Mouse (Mus musculus): Measurements from ENCODE around the gene Ccdc33. TPM values are rescaled to one million over a fixed set of nuclear protein-coding genes. Genes with fewer than 3 reads are reported as not detected.

Ccdc33 gene
- polyA plus RNA-seq, 1 experiment from 2014 or later: not detected

GRCm38 (mm10) chr9:58016962-58017361 lies 101.7 kb downstream of the Ccdc33 start:
- no peaks in the 10 kb centered on the region for H3K9me3 ChIP-seq (ENCODE audit: control insufficient read depth, low read depth, low read length)
- no peak overlapping the region for H3K27ac ChIP-seq (ENCODE audit: low read length)
- no peaks in the 10 kb centered on the region for H3K4me1 ChIP-seq (ENCODE audit: control insufficient read depth, insufficient read depth, low read length)
- H3K27me3 ChIP-seq (ENCODE audit: control insufficient read depth, insufficient read depth, low read length): no peaks in the 10 kb centered on the region
- no peak overlapping the region for H3K4me2 ChIP-seq (replicated peaks; ENCODE audit: low read depth, low read length)
- H3K36me3 ChIP-seq (ENCODE audit: control insufficient read depth, insufficient read depth, low read length): no peaks in the 10 kb centered on the region
- H3K9ac ChIP-seq (replicated peaks; ENCODE audit: low read depth, low read length): no peak overlapping the region
- no peak overlapping the region for H3K4me3 ChIP-seq (ENCODE audit: low read depth, low read length)
- WGBS: 72% methylated on average over 3 of the region's 3 CpGs
- ATAC-seq (ENCODE audit: insufficient number of reproducible peaks, insufficient read depth, low FRiP score, low read depth): no peak

- 86% methylated on average over 6 of the region's 6 CpGs for WGBS
These were observed 102.8 kb downstream of the Ccdc33 start for GRCm38 (mm10) chr9:58015856-58016255.

GRCm38 (mm10) chr9:58014393-58015160 lies 104.0 kb downstream of the Ccdc33 start:
- 50% methylated on average over 8 of the region's 8 CpGs for WGBS
- Histone ChIP-seq H3K9me3 (ENCODE audit: control insufficient read depth, low read depth, low read length) (no peaks in the 10 kb centered on the region), H3K4me1 (ENCODE audit: control insufficient read depth, insufficient read depth, low read length) (no peaks in the 10 kb centered on the region), H3K27ac (ENCODE audit: low read length) (no peak overlapping the region), H3K36me3 (ENCODE audit: control insufficient read depth, insufficient read depth, low read length) (no peaks in the 10 kb centered on the region), H3K9ac (replicated peaks; ENCODE audit: low read depth, low read length) (no peak overlapping the region), H3K27me3 (ENCODE audit: control insufficient read depth, insufficient read depth, low read length) (no peaks in the 10 kb centered on the region), H3K4me3 (ENCODE audit: low read depth, low read length) (no peak overlapping the region), H3K4me2 (replicated peaks; ENCODE audit: low read depth, low read length) (no peak overlapping the region)
- ATAC-seq (ENCODE audit: insufficient number of reproducible peaks, insufficient read depth, low FRiP score, low read depth): no peak

More at GRCm38 (mm10) chr9:58015856-58016255, 102.8 kb downstream of the Ccdc33 start:
- Histone ChIP-seq H3K4me2 (replicated peaks; ENCODE audit: low read depth, low read length) (no peak overlapping the region), H3K4me1 (ENCODE audit: control insufficient read depth, insufficient read depth, low read length) (no peaks in the 10 kb centered on the region), H3K27ac (ENCODE audit: low read length) (no peak overlapping the region), H3K4me3 (ENCODE audit: low read depth, low read length) (no peak overlapping the region), H3K9me3 (ENCODE audit: control insufficient read depth, low read depth, low read length) (no peaks in the 10 kb centered on the region), H3K9ac (replicated peaks; ENCODE audit: low read depth, low read length) (no peak overlapping the region), H3K36me3 (ENCODE audit: control insufficient read depth, insufficient read depth, low read length) (no peaks in the 10 kb centered on the region), H3K27me3 (ENCODE audit: control insufficient read depth, insufficient read depth, low read length) (no peaks in the 10 kb centered on the region)
- no peak for ATAC-seq (ENCODE audit: insufficient number of reproducible peaks, insufficient read depth, low FRiP score, low read depth)

- H3K36me3 ChIP-seq (ENCODE audit: control insufficient read depth, insufficient read depth, low read length): no peaks in the 10 kb centered on the region
- no peak overlapping the region for H3K4me3 ChIP-seq (ENCODE audit: low read depth, low read length)
- no peaks in the 10 kb centered on the region for H3K27me3 ChIP-seq (ENCODE audit: control insufficient read depth, insufficient read depth, low read length)
- H3K9me3 ChIP-seq (ENCODE audit: control insufficient read depth, low read depth, low read length): no peaks in the 10 kb centered on the region
- no peak for ATAC-seq (ENCODE audit: insufficient number of reproducible peaks, insufficient read depth, low FRiP score, low read depth)
- no peak overlapping the region for H3K27ac ChIP-seq (ENCODE audit: low read length)
- H3K4me1 ChIP-seq (ENCODE audit: control insufficient read depth, insufficient read depth, low read length): 0 out of 2 replicates have a peak, but pooled peaks cover 4% of the 10 kb centered on the region
- WGBS: 63% methylated on average over 2 of the region's 2 CpGs
- no peak overlapping the region for H3K4me2 ChIP-seq (replicated peaks; ENCODE audit: low read depth, low read length)
- H3K9ac ChIP-seq (replicated peaks; ENCODE audit: low read depth, low read length): no peak overlapping the region
These were observed 105.7 kb downstream of the Ccdc33 start for GRCm38 (mm10) chr9:58012935-58013334.

GRCm38 (mm10) chr9:58012486-58012885 lies 106.1 kb downstream of the Ccdc33 start:
- Histone ChIP-seq H3K27ac (ENCODE audit: low read length) (no peak overlapping the region), H3K4me3 (ENCODE audit: low read depth, low read length) (no peak overlapping the region), H3K27me3 (ENCODE audit: control insufficient read depth, insufficient read depth, low read length) (no peaks in the 10 kb centered on the region), H3K9me3 (ENCODE audit: control insufficient read depth, low read depth, low read length) (no peaks in the 10 kb centered on the region), H3K9ac (replicated peaks; ENCODE audit: low read depth, low read length) (no peak overlapping the region), H3K4me1 (ENCODE audit: control insufficient read depth, insufficient read depth, low read length) (0 out of 2 replicates have a peak, but pooled peaks cover 4% of the 10 kb centered on the region), H3K36me3 (ENCODE audit: control insufficient read depth, insufficient read depth, low read length) (no peaks in the 10 kb centered on the region), H3K4me2 (replicated peaks; ENCODE audit: low read depth, low read length) (no peak overlapping the region)
- WGBS: 66% methylated on average over 2 of the region's 2 CpGs
- ATAC-seq (ENCODE audit: insufficient number of reproducible peaks, insufficient read depth, low FRiP score, low read depth): no peak

GRCm38 (mm10) chr9:58011552-58011951 lies 107.1 kb downstream of the Ccdc33 start:
- H3K27me3 ChIP-seq (ENCODE audit: control insufficient read depth, insufficient read depth, low read length): no peaks in the 10 kb centered on the region
- WGBS: 67% methylated on average over 8 of the region's 8 CpGs

GRCm38 (mm10) chr9:58011027-58011426 lies 107.6 kb downstream of the Ccdc33 start:
- no peak overlapping the region for H3K9ac ChIP-seq (replicated peaks; ENCODE audit: low read depth, low read length)
- H3K36me3 ChIP-seq (ENCODE audit: control insufficient read depth, insufficient read depth, low read length): no peaks in the 10 kb centered on the region
- 38% methylated on average over 7 of the region's 7 CpGs for WGBS
- no peaks in the 10 kb centered on the region for H3K27me3 ChIP-seq (ENCODE audit: control insufficient read depth, insufficient read depth, low read length)
- no peak overlapping the region for H3K4me3 ChIP-seq (ENCODE audit: low read depth, low read length)
- ATAC-seq (ENCODE audit: insufficient number of reproducible peaks, insufficient read depth, low FRiP score, low read depth): no peak
- no peaks in the 10 kb centered on the region for H3K9me3 ChIP-seq (ENCODE audit: control insufficient read depth, low read depth, low read length)
- no peak overlapping the region for H3K4me2 ChIP-seq (replicated peaks; ENCODE audit: low read depth, low read length)
- H3K4me1 ChIP-seq (ENCODE audit: control insufficient read depth, insufficient read depth, low read length): 0 out of 2 replicates have a peak, but pooled peaks cover 4% of the 10 kb centered on the region
- no peak overlapping the region for H3K27ac ChIP-seq (ENCODE audit: low read length)

More at GRCm38 (mm10) chr9:58011552-58011951, 107.1 kb downstream of the Ccdc33 start:
- H3K9me3 ChIP-seq (ENCODE audit: control insufficient read depth, low read depth, low read length): no peaks in the 10 kb centered on the region
- H3K9ac ChIP-seq (replicated peaks; ENCODE audit: low read depth, low read length): no peak overlapping the region
- no peak for ATAC-seq (ENCODE audit: insufficient number of reproducible peaks, insufficient read depth, low FRiP score, low read depth)
- no peaks in the 10 kb centered on the region for H3K36me3 ChIP-seq (ENCODE audit: control insufficient read depth, insufficient read depth, low read length)
- H3K4me2 ChIP-seq (replicated peaks; ENCODE audit: low read depth, low read length): no peak overlapping the region
- 0 out of 2 replicates have a peak, but pooled peaks cover 4% of the 10 kb centered on the region for H3K4me1 ChIP-seq (ENCODE audit: control insufficient read depth, insufficient read depth, low read length)
- no peak overlapping the region for H3K27ac ChIP-seq (ENCODE audit: low read length)
- H3K4me3 ChIP-seq (ENCODE audit: low read depth, low read length): no peak overlapping the region

- Histone ChIP-seq H3K4me3 (ENCODE audit: low read depth, low read length) (no peak overlapping the region), H3K9me3 (ENCODE audit: control insufficient read depth, low read depth, low read length) (no peaks in the 10 kb centered on the region), H3K27ac (ENCODE audit: low read length) (no peak overlapping the region), H3K9ac (replicated peaks; ENCODE audit: low read depth, low read length) (no peak overlapping the region), H3K27me3 (ENCODE audit: control insufficient read depth, insufficient read depth, low read length) (no peaks in the 10 kb centered on the region), H3K4me1 (ENCODE audit: control insufficient read depth, insufficient read depth, low read length) (0 out of 2 replicates have a peak, but pooled peaks cover 4% of the 10 kb centered on the region), H3K36me3 (ENCODE audit: control insufficient read depth, insufficient read depth, low read length) (no peaks in the 10 kb centered on the region), H3K4me2 (replicated peaks; ENCODE audit: low read depth, low read length) (no peak overlapping the region)
- 64% methylated on average over 3 of the region's 3 CpGs for WGBS
- no peak for ATAC-seq (ENCODE audit: insufficient number of reproducible peaks, insufficient read depth, low FRiP score, low read depth)
These were observed 109.0 kb downstream of the Ccdc33 start for GRCm38 (mm10) chr9:58009588-58009987.

Measured in stomach, embryonic 14.5 days (tissue).